Mouse (Mus musculus): Measurements from ENCODE around the gene Cyp24a1. TPM values are rescaled to one million over a fixed set of nuclear protein-coding genes. Genes with fewer than 3 reads are reported as not detected.
"Not testable (repeated sequence)": the region's sequence is repeated elsewhere in the genome, so short reads cannot be mapped to it uniquely, and the experiment has no call there.

The Cyp24a1 gene
- polyA plus RNA-seq, 1 experiment from 2014 or later: 0.17 TPM

DNA sequence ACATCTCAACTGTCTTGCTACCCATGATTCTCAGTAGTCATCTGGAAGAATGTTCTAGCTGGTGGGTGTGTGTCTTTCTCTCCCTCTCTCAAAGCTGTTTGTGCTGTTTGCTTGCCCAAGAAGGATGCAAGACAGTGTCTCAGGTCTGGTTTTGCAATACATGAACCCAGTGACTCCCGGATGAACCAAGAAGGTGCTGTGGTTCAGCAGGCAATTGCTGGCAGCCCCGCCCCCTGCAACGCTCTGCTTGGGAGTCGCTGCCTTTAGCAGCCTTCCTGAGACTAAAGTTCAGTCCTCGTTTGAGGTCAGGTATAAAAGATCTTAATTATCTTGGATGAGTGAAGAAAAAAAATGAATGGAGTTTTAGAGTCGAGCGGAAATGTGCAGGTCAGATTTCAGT lies 35.3 kb downstream of the Cyp24a1 start:
- H3K27ac ChIP-seq: no peak overlapping the region
- no peaks in the 10 kb centered on the region for H3K27me3 ChIP-seq
- no peak overlapping the region for H3K4me3 ChIP-seq (replicated peaks)
- H3K4me1 ChIP-seq (replicated peaks): peaks cover 11% of the 10 kb centered on the region
- H3K36me3 ChIP-seq: no peaks in the 10 kb centered on the region
- ATAC-seq: no peak
- H3K9ac ChIP-seq (replicated peaks): no peak overlapping the region
- no peak overlapping the region for H3K4me2 ChIP-seq (replicated peaks)
- 59% methylated on average over 7 of the region's 7 CpGs for WGBS
- no peaks in the 10 kb centered on the region for H3K9me3 ChIP-seq

DNA sequence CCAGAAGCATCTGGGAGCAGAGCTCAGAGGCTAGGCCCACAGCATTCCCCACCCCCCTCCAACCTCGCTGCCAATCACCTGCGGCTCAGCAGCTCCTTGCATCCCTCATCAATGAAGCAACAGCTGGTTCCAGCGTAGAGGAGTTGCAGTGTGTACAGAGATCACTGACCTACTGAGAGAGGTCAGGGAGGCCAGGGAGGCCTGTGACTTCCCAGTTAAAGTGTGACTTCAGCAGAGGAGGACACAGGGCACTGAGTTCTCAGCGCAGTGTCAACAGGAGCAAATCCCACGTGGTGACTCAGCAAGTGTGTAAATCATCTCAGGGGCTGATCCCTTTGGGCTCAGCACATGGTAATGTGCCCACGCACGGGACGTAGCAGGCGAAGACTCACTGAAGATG lies 37.1 kb downstream of the Cyp24a1 start:
- Histone ChIP-seq H3K36me3 (no peaks in the 10 kb centered on the region), H3K4me1 (replicated peaks) (peaks cover 11% of the 10 kb centered on the region), H3K4me2 (replicated peaks) (no peak overlapping the region), H3K4me3 (replicated peaks) (no peak overlapping the region), H3K9me3 (no peaks in the 10 kb centered on the region), H3K27ac (no peak overlapping the region), H3K27me3 (0 out of 2 replicates have a peak, but pooled peaks cover 6% of the 10 kb centered on the region), H3K9ac (replicated peaks) (no peak overlapping the region)
- no peak for ATAC-seq
- 31% methylated on average over 9 of the region's 9 CpGs for WGBS

DNA sequence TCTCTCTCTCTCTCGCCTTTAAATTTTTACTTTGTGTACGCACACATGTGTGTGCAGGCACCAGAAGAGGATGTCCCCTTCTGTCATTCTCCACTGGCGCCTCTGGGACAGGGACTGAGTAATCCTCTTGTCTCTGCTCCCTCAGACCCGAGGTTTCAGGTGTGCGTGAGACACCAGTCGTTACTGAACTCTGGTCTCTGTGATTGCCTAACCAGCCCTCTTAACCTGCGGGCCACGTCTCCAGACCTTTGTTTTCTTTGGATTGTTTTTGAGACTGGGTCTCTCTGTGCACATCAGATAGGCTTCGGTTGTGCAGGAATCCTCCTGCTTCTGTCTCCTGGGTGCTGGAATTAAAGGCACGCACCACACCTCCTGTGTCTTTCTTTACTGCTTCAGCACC lies 37.8 kb downstream of the Cyp24a1 start:
- Histone ChIP-seq H3K36me3 (no peaks in the 10 kb centered on the region), H3K4me2 (replicated peaks) (no peak overlapping the region), H3K4me3 (replicated peaks) (no peak overlapping the region), H3K27ac (no peak overlapping the region), H3K27me3 (0 out of 2 replicates have a peak, but pooled peaks cover 6% of the 10 kb centered on the region), H3K9ac (replicated peaks) (no peak overlapping the region), H3K9me3 (no peaks in the 10 kb centered on the region), H3K4me1 (replicated peaks) (peaks cover 11% of the 10 kb centered on the region)
- ATAC-seq: no peak
- 76% methylated on average over 10 of the region's 10 CpGs for WGBS

- H3K4me1 ChIP-seq (replicated peaks); H3K4me3 ChIP-seq (replicated peaks); H3K4me2 ChIP-seq (replicated peaks); H3K27ac ChIP-seq; H3K9me3 ChIP-seq; ATAC-seq; H3K36me3 ChIP-seq; H3K9ac ChIP-seq (replicated peaks): not testable (repeated sequence)
- WGBS: 54% methylated on average over 3 of the region's 4 CpGs
- 0 out of 2 replicates have a peak, but pooled peaks cover 14% of the 10 kb centered on the region for H3K27me3 ChIP-seq
Measured at GRCm38 (mm10) chr2:170453809-170454208, 43.1 kb downstream of the Cyp24a1 start.

- Histone ChIP-seq H3K36me3 (no peaks in the 10 kb centered on the region), H3K9me3 (no peaks in the 10 kb centered on the region), H3K4me3 (replicated peaks) (no peak overlapping the region), H3K27ac (no peak overlapping the region), H3K9ac (replicated peaks) (no peak overlapping the region), H3K4me1 (replicated peaks) (no peaks in the 10 kb centered on the region; the same call in 1 of the 2 replicates), H3K4me2 (replicated peaks) (no peak overlapping the region), H3K27me3 (0 out of 2 replicates have a peak, but pooled peaks cover 14% of the 10 kb centered on the region)
- 12% methylated on average over 9 of the region's 9 CpGs for WGBS
- peak; percentile 58; the same call in 1 of the 2 replicates for ATAC-seq
Measured at GRCm38 (mm10) chr2:170450933-170451332, 46.0 kb downstream of the Cyp24a1 start.

DNA sequence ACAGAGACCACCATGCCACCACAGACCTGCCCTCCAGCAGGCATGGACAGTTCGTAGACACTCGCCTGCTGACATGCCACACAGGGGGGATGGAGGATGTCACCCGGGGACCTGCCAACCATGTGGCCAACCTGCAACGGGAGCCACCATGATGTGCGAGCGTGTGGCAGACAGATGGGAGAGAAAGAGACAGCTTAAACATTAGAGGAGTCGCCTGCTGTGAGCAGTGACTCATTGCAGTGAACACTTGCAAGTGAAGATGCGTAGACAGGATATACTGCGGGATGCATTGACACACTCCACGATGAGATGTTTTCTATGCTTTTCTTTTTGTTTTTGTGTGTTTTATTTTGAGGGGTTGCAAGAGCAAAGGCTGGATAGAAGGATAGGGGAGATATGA lies 49.3 kb downstream of the Cyp24a1 start:
- no peaks in the 10 kb centered on the region for H3K9me3 ChIP-seq
- no peak for ATAC-seq
- H3K4me3 ChIP-seq (replicated peaks): no peak overlapping the region
- 0 out of 2 replicates have a peak, but pooled peaks cover 9% of the 10 kb centered on the region for H3K27me3 ChIP-seq
- 75% methylated on average over 10 of the region's 10 CpGs for WGBS
- no peak overlapping the region for H3K27ac ChIP-seq
- H3K36me3 ChIP-seq: no peaks in the 10 kb centered on the region
- H3K4me2 ChIP-seq (replicated peaks): no peak overlapping the region
- H3K4me1 ChIP-seq (replicated peaks): no peaks in the 10 kb centered on the region; the same call in 1 of the 2 replicates
- no peak overlapping the region for H3K9ac ChIP-seq (replicated peaks)

DNA sequence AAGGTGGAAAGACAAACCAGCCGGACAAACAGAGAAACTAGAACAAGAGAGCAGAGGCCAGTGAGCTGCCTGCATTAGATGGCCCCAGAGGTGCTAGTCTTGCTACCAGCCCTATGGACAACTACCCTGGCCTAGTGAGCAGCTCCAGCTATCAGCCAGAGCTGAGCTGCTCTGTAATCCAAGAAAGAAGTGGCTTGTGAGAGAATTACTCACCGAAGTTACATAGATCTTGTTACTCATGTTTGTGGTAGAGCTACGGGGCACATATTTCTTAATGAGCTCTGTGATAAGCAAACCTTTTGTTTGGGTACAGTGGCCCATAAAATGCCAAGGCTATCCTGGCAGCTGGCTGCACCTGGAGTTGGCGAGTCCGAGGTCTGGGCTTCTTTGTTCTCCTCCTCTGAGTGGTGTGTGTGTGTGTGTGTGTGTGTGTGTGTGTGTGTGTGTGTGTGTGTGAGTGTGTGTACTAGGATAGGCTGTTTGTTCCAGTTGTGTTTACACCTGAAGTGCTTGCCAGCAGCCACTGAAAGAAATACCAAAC lies 50.0 kb downstream of the Cyp24a1 start:
- Histone ChIP-seq H3K27me3 (0 out of 2 replicates have a peak, but pooled peaks cover 4% of the 10 kb centered on the region), H3K4me1 (replicated peaks) (no peaks in the 10 kb centered on the region; the same call in 1 of the 2 replicates), H3K9ac (replicated peaks) (no peak overlapping the region), H3K27ac (no peak overlapping the region), H3K9me3 (no peaks in the 10 kb centered on the region), H3K36me3 (no peaks in the 10 kb centered on the region), H3K4me3 (replicated peaks) (no peak overlapping the region), H3K4me2 (replicated peaks) (no peak overlapping the region)
- 73% methylated on average over 5 of the region's 5 CpGs for WGBS
- no peak for ATAC-seq

GRCm38 (mm10) chr2:170445861-170446260 lies 51.1 kb downstream of the Cyp24a1 start:
- Histone ChIP-seq H3K27ac (no peak overlapping the region), H3K4me3 (replicated peaks) (no peak overlapping the region), H3K27me3 (0 out of 2 replicates have a peak, but pooled peaks cover 4% of the 10 kb centered on the region), H3K4me1 (replicated peaks) (no peaks in the 10 kb centered on the region), H3K36me3 (no peaks in the 10 kb centered on the region), H3K4me2 (replicated peaks) (no peak overlapping the region), H3K9me3 (no peaks in the 10 kb centered on the region), H3K9ac (replicated peaks) (no peak overlapping the region)
- WGBS: 90% methylated on average over 5 of the region's 5 CpGs
- ATAC-seq: no peak

DNA sequence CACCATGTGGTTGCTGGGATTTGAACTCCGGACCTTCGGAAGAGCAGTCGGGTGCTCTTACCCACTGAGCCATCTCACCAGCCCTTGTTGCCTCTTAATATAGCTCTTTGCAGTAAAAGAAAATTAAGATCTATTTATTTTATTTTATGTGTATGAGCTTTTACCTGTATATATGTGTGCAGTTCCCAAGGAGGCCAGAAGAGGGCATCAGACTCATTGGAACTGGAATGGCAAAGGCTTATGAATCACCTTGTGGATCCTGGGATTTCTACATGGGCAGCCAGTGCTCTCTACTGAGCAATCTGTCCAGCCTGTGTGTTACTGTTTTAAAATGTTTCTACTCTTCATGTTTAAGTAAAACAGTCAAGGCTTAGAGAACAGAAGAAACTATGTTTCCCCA lies 54.4 kb downstream of the Cyp24a1 start:
- Histone ChIP-seq H3K4me2 (replicated peaks) (no peak overlapping the region), H3K4me3 (replicated peaks) (no peak overlapping the region), H3K36me3 (no peaks in the 10 kb centered on the region), H3K4me1 (replicated peaks) (no peaks in the 10 kb centered on the region), H3K27me3 (no peaks in the 10 kb centered on the region), H3K9me3 (no peaks in the 10 kb centered on the region), H3K27ac (no peak overlapping the region), H3K9ac (replicated peaks) (no peak overlapping the region)
- 63% methylated on average over 3 of the region's 3 CpGs for WGBS
- ATAC-seq: no peak

DNA sequence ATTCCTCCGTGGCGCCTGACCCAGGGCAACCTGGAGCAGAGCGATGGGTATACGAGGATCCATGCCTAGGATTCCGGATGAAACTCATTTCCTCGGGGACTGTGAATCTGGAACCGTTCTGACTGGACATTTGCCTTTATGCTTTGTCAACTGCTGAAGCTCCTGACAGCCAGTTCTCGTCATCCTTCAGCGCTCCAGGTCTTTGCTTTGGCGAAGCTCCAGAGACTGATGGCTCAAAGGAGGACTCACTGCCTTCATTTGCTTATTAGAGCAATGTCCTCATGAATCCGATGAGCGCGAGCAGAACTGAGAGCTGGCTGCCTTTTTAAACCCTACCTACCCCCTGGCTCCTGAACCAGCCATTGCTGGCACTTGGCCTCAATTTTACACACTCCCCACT lies 58.2 kb downstream of the Cyp24a1 start:
- Histone ChIP-seq H3K27me3 (no peaks in the 10 kb centered on the region), H3K9ac (replicated peaks) (no peak overlapping the region), H3K4me2 (replicated peaks) (no peak overlapping the region), H3K27ac (no peak overlapping the region), H3K36me3 (no peaks in the 10 kb centered on the region), H3K4me3 (replicated peaks) (no peak overlapping the region), H3K9me3 (no peaks in the 10 kb centered on the region), H3K4me1 (replicated peaks) (no peaks in the 10 kb centered on the region)
- WGBS: 40% methylated on average over 13 of the region's 13 CpGs
- ATAC-seq: no peak

DNA sequence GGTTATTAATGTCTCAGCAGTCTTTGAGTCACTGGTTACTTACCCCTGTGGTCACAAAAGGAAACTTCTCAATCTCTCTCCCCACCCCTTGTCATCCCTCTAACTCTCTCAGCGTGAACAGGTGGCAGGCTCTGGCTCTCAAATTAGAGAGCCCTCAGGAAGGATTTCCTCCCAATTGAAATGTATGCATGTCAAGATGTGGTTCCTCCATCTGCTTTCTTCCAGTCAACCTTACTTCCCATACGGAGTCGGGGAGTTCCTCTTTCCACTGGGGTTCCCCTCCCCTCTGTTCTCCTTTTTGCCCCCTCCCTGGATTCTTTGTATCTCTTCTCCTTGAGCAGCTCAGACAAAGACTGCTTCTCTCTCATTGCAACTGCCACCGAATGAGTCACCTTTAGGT lies 60.7 kb downstream of the Cyp24a1 start:
- H3K4me1 ChIP-seq (replicated peaks): no peaks in the 10 kb centered on the region
- H3K9ac ChIP-seq (replicated peaks): no peak overlapping the region
- H3K27ac ChIP-seq: no peak overlapping the region
- no peak overlapping the region for H3K4me2 ChIP-seq (replicated peaks)
- no peak overlapping the region for H3K4me3 ChIP-seq (replicated peaks)
- WGBS: 75% methylated on average over 4 of the region's 4 CpGs
- no peaks in the 10 kb centered on the region for H3K36me3 ChIP-seq
- H3K9me3 ChIP-seq: no peaks in the 10 kb centered on the region
- ATAC-seq: no peak
- H3K27me3 ChIP-seq: no peaks in the 10 kb centered on the region
